Mouse (Mus musculus) right cerebral cortex, postnatal 4 days (tissue): ENCODE measurements around the gene Chic1.

ENCODE experiments used
- DNase-seq: peaks from one replicate; pipeline ENCODE4 v3.0.0-alpha.2; 2022

The Chic1 gene

DNA sequence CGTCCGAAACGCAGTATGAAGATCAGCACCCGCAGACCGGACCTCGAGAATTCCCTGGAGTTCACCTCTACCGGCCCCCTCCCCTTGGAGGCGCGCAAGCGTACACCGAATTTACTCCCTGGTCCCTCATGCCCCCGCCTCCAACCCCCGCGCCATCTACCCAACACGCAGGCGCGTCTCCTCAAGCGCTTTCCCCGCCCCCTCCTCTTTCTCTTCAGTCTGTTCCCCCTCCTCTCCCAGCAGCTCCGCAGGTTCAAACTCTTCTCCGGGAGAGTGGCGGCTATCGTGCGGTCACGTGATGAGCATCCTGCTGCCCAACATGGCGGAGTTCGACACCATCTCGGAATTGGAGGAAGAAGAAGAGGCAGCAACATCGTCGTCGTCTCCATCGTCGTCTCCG is at the start of gene Chic1:
Gene Chic1, plus strand, starts transcription at position 190 of the 400 bp plus-strand sequence.
- DNase-seq, result peak; percentile 82

DNA sequence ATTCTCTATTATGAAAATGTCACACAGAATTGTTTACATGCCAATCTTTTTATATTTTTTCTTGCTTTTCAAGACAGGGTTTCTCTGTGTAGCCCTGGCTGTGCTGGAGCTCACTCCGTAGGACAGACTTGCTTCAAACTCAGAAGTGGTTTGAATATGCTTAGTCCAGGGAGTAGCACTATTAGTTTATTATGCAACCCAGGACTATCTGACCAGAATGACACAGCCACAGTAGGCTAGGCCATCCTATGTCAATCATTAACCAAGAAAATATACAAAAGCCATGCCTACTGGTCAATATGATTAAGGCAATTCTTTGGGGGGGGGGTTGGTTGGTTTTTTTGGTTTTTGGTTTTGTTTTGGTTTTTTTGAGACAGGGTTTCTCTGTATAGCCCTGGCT is 48.0 kb upstream of the Chic1 start:
- no peak for DNase-seq

DNA sequence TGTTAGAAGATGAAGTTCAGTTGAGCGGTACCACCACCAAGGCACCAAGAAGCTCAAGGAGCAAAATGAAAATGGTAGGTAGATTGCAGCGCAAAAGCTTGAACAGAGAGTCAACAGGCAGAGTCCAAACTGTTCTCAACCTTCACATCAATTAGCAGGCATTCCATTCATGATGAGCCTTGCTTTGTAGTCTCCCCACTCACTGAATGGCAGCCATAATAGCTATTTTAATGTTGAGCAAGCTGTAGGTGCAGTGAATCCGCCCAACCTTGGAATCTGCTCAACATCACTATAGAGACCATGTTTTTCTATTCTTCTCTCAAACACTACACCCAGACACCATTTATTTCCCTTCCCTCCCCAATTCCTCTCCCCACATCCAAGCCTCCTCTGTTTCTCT is 44.6 kb upstream of the Chic1 start:
- DNase-seq, result no peak

DNA sequence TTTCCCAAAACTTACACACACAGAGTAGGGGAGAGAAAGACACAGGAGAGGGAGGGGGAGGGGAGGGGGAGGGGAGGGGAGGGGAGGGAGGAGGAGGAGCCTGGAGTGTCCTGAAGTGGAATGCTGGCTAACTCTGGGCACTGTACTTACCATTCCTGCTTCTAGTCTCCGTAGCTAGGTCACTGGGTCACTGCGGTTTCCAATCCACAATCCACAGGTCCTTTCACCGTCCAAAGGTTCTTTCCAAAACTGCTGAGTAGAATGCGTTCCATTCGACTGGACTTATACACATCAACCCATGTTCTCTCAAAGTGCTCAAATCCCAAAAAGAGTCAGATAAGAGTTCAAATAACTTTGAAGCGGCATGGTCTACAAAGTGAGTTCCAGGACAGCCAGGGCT is 42.1 kb upstream of the Chic1 start:
- DNase-seq, result no peak

DNA sequence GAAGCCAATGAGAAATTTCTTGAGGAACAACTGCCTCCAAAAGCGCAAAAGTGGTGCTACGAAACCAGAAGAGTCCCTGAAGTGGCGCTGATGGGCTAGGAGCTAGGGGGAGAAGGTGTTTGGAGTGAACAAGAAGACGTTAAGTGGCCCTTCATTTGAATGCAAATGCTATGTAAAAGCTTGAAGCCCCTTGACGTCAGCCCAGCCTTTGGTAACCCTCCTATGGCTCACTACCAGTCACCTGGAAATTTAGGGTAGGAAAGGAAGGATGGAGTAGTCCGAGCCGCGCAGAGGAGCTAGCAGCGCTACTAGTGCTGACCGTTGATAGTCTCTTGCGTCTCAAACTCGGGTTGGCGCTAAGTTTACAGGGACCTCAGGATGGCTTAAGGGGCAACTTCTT is 35.1 kb upstream of the Chic1 start, which contains the start of gene Cdx4:
Gene Cdx4, plus strand, starts transcription at position 253 of the 400 bp plus-strand sequence.
- DNase-seq, result no peak

DNA sequence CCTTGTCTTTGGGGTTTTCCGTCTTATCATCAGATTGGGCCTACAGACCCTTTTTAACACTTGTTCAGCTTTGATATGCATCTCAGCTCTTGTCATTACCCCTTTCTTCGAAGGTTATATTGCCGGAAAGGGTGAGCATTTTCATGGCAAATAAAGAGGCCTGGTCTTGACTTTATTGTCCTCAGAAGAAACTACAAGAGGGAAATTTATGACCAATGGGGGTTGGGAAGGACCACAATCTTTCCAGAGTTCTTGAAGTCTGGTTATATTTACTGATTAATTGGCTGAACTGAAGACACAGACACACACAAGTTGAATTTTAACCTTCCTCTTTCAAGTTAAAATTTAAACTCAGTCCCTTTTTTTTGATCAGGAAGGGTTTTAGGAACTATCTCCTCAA is 30.4 kb upstream of the Chic1 start:
- no peak for DNase-seq

DNA sequence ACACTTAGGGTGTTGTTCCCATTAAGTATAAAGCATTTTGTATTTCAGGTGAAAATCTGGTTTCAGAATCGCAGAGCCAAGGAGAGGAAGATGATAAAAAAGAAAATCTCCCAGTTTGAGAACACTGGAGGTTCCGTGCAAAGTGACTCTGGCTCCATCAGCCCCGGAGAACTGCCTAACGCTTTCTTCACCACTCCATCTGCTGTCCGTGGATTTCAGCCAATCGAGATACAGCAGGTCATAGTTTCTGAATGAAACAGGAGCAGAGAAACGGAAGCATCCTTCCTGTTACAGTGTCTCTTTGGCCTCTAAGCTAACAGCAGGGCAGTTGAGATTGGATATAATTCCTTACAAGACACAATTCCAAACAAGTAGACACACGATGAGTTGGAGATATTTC is 26.9 kb upstream of the Chic1 start:
- DNase-seq, result no peak

DNA sequence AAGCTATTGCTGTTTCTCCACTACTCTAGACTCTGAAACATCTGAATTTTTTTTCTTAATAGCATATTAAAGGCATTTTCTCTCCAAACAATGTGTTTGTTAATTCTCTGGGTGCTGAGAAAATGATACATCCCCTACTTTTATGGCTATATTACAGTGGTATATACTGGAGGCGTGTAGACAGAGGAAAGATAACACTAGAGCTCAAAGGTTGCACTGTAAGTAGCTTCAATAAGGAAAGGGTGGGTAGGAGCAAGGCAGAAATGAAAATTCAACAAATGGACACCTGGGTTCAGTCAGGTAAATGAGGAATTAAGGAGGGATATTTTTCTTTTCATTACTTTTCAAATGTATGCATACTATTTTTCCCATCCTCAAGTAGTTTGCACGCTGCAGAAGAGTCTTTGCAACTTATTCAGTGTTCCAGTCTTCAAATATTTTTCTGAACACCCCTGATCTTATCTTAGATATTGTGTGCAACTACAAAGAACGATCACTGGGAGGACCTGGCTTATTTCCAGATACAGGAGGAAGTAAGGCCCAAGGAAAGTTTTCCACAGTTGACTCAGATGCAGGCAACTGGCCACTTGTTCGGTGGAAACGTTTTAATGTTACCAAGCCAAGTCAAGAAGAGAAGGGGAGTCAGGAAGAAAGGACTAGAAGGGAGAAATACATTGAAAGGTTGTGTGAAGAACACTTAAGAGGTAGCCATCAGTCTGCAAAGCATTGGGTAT is 25.0 kb upstream of the Chic1 start:
- DNase-seq, result no peak

DNA sequence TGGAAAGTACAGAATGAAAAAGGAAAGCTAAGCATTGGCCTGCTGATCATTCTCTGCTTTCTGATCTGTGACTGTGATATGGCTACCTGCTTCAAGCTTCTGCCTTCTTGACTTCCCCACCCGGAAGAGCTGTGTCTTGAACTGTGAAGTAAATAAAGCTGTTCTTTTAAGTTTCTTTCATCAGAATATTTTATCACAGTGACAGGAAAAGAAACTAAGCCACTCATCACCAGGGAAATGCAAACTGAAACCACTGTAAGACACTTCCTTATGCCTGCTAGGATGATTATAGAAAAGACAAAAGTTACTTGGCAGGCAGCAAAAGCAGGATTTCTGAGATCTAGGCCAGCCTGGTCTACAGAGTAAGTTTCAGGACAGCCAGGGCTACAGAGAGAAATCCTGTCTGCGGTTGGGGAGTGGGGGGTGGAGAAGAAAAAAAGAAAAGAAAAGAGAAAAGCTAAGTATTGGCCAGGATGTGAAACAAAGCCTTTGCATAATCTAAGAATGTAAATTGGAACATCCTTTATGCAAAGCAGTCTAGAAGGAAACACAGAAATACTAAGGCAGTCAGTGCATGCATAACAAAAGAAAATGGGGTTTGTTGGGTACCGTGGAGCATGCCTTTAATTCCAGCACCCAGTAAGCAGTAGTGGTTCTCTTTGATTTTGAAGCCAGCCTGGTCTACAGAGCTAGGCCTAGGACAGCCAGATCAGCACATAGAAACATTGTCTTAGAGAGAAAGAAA is 14.7 kb upstream of the Chic1 start:
- DNase-seq, result no peak

DNA sequence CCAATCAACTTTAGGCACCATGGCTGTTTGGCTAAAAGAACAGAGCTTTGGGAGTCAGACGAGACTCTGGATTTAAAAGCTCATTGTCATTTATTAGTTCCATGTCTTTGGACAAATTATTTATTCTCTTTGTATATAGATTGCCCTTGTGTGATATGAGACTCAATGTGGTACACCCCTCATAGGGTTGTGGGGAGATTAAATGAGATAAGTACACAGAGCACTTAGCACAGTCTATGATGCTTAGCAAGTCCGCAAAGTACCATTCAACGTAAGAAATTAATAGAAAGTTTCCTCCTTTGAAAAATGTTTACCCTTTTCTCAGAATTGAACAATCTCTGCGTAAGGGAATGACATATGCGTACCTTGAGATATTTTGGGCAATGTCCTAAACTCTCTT is 492 bp upstream of the Chic1 start:
- DNase-seq, result no peak

DNA sequence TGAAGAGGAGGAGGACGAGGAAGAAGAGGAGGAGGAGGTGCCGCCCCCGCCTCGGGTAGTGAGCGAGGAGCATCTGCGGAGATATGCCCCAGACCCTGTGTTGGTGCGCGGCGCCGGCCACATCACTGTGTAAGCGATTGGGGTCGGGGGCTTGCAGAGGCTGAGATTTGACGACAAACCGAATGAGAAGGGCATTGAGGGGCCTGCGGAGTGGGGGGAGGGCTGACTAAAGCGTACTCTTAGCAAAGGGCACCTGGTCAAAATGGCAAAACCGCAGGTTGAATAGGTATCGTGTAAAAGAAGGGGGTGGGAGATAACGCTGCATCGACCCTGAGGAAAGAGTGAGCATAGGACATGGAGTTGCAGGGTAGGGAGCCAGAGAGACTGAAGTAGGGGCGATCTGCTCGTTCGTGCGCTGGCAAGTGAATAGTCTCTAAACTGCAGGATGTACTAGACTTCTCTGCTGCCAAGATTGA is 523 bp downstream of the Chic1 start:
- DNase-seq, result peak; percentile 25

DNA sequence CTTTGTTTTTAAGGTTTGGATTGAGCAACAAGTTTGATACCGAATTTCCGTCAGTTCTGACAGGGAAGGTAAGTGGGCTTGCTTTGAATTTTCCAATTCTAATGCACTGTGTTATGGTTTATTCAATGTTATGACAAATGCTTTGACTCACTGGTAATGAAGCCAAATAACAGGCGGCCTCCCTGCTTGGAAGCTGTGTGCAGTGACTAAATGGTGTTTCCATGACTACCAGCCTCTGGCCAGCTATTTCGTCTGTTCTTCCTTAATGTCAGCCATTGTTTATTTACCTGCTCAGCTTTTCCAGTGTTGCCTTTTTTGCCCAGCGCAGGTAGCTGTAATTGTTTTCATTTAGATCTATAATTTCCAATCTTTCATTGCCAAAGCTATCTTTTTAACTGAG is 9.9 kb downstream of the Chic1 start:
- DNase-seq, result no peak

DNA sequence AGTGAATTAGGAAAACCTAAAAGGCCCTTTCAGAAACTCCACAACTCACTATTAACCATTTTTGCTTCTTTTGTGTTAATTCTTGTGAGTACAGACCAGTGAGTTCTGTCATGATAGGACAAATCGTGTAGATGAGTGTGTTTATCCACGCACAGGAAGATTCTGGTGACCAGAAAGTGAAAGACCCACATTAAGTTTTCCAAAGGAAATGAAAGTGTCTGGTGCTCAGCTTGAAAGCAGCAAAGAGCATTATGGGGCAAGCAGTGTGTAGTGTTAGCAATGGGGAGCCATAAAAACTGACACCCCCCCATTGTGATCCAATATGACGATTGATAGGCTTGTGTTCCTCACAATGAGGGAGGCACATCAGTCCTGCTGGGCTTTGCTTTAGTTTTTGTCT is 12.4 kb downstream of the Chic1 start:
- DNase-seq, result no peak

DNA sequence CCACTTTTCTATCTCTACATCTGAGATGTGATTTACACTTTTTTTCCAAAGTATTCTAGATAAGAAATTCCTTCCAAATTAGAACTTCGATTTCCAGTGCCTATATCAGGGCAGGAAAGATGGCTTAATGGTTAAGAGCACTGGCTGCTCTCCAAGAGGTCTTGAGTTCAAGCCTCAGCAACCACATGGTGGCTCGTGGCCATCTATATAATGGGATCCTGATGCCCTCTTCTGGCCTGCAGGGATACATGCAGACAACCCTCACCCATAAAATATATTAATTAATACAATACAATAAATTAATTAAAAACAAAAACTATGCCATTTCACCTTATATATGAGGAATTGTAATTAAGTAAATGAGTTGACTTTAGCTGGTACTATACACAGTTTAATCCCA is 14.9 kb downstream of the Chic1 start:
- DNase-seq, result no peak

DNA sequence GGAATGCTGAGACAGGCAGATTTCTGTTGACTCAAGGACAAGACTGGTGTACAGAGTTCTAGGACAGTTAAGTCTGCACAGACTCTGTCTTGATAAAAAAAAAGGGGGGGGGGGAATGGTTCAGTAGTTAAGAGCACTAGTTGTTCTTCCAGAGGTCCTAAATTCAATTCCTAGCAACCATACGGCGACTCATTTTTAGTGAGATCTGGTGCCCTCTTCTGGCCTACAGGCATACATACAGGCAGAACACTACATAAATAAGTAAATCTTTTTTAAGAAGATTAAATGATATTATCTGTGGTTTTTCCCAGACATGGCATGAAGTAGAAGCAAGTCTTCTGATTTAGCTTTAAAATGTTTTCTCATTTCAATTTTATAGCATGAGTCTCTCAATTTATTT is 15.4 kb downstream of the Chic1 start:
- DNase-seq, result no peak

DNA sequence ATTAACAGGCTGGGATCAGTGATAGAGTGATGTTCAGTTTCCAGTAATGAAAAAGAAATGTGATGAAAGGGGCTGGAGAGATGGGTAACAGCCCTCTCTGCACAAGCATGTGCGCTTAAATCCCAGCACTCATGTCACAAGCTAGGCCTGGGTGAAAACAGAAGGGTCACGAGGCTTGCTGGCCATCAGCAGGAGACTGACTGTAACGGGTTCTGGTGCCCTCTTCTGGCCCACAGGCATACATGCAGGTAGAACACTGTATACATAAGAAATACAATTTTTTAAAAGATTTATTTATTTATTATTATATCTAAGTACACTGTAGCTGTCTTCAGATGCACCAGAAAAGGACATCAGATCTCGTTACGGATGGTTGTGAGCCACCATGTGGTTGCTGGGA is 18.0 kb downstream of the Chic1 start:
- peak; percentile 11 for DNase-seq

DNA sequence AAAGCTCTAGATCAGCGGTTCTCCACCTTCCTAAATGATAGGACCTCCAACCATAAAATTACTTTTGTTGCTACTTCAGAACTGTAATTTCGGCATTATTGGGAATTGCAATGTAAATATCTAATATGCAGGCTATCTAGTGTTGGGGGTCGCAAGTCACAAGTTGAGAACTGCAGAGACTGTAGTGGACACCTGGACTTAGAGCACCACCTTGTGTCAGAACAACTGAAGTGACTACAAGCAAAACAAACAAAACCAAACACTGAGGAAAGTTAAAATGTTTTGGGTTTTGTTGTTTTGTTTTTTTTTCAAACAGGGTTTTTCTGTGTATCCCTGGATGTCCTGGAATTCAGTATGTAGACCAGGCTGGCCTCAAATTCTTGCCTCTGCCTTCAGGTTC is 28.3 kb downstream of the Chic1 start:
- DNase-seq, result no peak

DNA sequence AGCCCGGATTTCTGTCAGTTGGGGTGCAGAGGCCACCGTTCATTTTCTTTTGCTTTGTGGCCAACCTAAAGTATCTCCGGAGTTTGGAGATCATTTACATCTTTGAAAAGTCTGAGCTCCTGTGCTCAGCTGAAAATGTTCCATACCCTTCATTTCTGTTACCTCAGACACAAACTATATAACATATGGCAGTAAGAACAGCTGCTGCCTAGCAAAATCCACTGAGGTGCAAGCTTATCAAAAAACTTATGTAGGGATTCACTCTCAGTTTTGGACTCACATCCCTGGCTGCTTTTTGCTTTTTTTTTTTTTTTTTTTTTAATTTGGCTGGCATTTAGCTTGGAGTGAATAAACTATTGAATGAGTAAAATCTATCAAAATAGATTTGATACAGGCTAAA is 31.9 kb downstream of the Chic1 start:
- no peak for DNase-seq

DNA sequence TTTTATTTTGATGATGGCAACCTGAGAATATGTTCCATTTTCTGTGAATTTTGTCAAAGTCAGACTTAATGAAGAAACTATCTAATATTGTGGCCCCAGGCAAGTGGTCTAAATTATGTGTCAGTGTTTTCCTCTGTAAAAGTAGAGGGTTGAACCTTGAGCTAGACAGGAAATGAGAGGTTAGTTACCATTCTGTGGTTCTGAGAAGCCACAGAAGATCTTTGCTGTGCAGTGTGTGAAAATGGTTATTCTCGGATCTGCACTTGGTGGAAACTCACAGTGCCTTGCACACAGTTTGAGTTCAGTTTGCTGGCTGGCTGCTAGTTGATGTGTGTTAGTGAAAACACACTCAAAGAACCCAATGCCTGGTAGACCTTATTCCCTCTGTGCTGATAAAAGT is 37.6 kb downstream of the Chic1 start:
- DNase-seq, result no peak

DNA sequence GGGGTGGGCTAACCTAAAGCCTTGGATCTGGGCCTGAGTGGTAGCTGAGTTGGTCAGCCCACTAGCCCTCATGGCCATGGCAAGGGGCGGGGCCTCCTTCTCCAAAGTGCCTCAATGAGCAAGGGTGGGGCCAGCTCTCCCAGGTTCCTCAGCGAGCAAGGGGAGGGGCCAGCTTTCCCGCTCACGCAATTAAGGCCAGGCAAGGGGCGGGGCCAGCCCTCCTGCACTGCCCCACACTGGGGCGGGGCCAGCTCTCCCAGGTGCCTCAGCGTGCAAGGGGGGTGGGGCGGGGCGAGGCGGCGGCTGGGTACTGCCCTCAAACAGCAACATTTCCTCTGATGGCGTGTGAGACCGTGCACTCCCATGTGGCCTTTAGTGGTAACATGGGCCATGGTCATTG is 48.7 kb downstream of the Chic1 start:
- no peak for DNase-seq

DNA sequence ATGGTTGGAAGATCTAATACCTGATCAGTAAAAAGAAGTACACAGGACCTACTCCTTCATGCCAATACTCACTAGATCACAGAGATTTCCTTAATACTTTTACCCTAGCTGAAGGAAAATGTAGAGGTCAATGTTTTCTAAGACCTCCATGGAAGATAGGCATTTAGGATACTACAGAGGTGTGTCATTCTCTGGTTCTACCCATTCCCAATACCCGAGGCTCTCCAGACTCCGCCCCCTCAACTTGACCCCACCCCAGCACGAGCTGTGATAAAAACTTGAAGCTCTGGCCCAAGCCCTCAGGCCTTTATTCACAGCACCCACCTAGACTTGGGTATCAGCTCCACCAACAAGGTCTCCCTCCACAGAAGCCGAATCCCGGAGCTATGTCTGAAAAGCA is 57.9 kb downstream of the Chic1 start, which contains the start of gene Tsx:
Gene Tsx, plus strand, starts transcription at position 301 of the 400 bp plus-strand sequence.
- no peak for DNase-seq

DNA sequence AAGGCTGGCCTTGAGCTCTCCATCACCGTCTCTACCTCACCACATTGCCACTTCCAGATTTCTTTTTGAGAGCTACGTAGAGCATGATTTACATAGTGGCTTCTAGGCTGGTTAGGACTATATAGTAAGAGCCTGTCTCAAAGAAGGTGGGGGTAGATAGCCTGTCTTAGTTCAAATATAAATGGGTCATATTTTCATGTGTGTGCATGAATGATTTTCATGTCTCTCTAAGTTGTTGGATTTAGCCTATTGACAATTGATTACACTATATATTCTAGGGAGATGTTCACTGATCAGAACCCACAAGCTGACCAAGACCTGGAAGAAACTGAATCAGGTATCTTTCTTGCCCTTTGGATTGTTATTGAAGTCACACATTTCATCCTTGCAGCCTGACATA is 65.4 kb downstream of the Chic1 start, which contains the start of gene Gm26992:
Gene Gm26992, plus strand, starts transcription at position 301 of the 400 bp plus-strand sequence.
- DNase-seq, result no peak

DNA sequence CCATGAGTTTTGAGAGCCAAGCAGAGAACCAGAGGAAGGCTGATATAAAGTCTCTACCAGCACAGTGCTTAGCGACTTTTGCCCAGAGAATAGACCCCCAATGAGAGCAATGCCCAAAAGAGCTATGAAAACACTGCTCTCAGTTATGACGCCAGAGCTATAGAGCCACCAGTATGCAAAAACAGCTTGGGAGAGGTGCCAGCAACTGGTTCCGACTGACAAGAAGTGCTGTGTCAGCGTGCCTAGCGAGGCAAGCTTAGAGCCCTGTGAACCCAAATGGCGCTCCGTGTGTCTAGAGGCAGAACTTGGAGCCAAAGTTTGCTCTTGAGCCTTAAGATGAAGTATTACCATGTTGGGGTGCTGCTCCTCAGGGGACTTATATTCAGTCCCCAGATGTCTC is 71.4 kb downstream of the Chic1 start:
- no peak for DNase-seq

DNA sequence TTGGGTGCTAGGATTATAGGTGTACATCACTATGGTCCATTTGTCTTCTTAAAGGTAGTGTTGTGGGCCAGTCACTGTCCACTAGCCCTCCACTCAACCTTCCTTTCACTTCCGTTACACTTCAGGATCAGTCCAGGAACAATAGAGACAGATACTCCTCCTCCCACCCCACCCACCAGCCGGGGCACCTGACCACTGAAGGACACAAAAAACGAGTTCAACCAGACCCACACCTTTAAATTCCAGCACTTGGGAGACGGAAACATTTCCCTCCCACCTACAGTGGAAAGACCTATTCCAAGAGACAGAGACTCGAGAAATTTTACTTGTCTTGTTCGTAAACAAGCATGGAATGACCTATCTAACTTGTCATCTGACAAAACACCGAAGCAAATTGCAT is 76.0 kb downstream of the Chic1 start:
- no peak for DNase-seq
